Mouse (Mus musculus) hindbrain, embryonic 11.5 days (tissue): Measurements from ENCODE around the gene Pkdcc. TPM values are rescaled to one million over a fixed set of nuclear protein-coding genes. Genes with fewer than 3 reads are reported as not detected.

Source experiments
- ATAC-seq: fragments of 200-750 bp; cut with Nextera tagmentation; 2 replicates; pipeline ENCODE4 v1.8.0; 2017; ENCODE audit warnings: mild to moderate bottlenecking, moderate TSS enrichment, moderate library complexity; ENCODE audit not compliant: low FRiP score
- DNase-seq: peaks from one replicate; pipeline ENCODE4 v3.0.0-alpha.2; 2015; ENCODE audit warnings: low spot score
- H3K27ac ChIP-seq: fragments of 300-500 bp; sonication (generic); 2 replicates; pipeline ENCODE4 v1.5.1; 2014; ENCODE audit warnings: mild to moderate bottlenecking, low read depth, low read length
- H3K27me3 ChIP-seq: fragments of 300-500 bp; sonication (generic); 2 replicates; pipeline ENCODE4 v1.6.1; 2014; ENCODE audit warnings: mild to moderate bottlenecking, low read length, moderate library complexity, mixed read lengths; ENCODE audit not compliant: control insufficient read depth, insufficient read depth
- H3K36me3 ChIP-seq: fragments of 300-500 bp; sonication (generic); 2 replicates; pipeline ENCODE4 v1.6.1; 2014; ENCODE audit warnings: mild to moderate bottlenecking, low read length, moderate library complexity, mixed read lengths; ENCODE audit not compliant: control insufficient read depth, insufficient read depth
- H3K4me1 ChIP-seq: fragments of 300-500 bp; sonication (generic); replicated peaks from 2 replicates; pipeline ENCODE4 v1.6.1; 2014; ENCODE audit warnings: low read length, mixed read lengths; ENCODE audit not compliant: control insufficient read depth, insufficient read depth
- H3K4me2 ChIP-seq: fragments of 300-500 bp; sonication (generic); replicated peaks from 2 replicates; pipeline ENCODE4 v1.6.1; 2014; ENCODE audit warnings: mild to moderate bottlenecking, low read depth, low read length
- H3K4me3 ChIP-seq: fragments of 300-500 bp; sonication (generic); 2 replicates; pipeline ENCODE4 v1.5.1; 2014; ENCODE audit warnings: low read depth, low read length
- H3K9ac ChIP-seq: fragments of 300-500 bp; sonication (generic); 2 replicates; pipeline ENCODE4 v1.6.1; 2014; ENCODE audit warnings: low read depth, low read length
- H3K9me3 ChIP-seq: fragments of 300-500 bp; sonication (generic); 2 replicates; pipeline ENCODE4 v1.6.1; 2016; ENCODE audit warnings: low read length; ENCODE audit not compliant: control insufficient read depth
- WGBS: fragments of 180-500 bp; shearing (Covaris S2); extraction: QIAGEN DNeasy Blood & Tissue Kit; methylation state at CpG from one replicate; pipeline ENCODE4 v1.1.7; 2014; 5-methylcytosine and 5-hydroxymethylcytosine counted together
- polyA plus RNA-seq: library from polyadenylated mRNA; unstranded; fragments of >200 nt; fragmentation: Nextera tagmentation; extraction: Ambion mirVana; gene quantifications from 2 replicates; pipeline ENCODE4 v1.2.1, GENCODE M21; 2014

The Pkdcc gene
- 9.6 and 10.8 TPM in 2 replicates for polyA plus RNA-seq

GRCm38 (mm10) chr17:83214674-83215528 lies at the start of gene Pkdcc:
Gene Pkdcc, plus strand, starts transcription at chr17:83215292.
- no peaks in the 10 kb centered on the region for H3K9me3 ChIP-seq
- peak within 1 kb of the TSS; percentile 76 for H3K4me3 ChIP-seq
- peak within 1 kb of the TSS; percentile 90 for H3K27ac ChIP-seq
- H3K4me2 ChIP-seq, result peak within 1 kb of the TSS; percentile 89
- peak; percentile 87 for ATAC-seq
- H3K36me3 ChIP-seq, result no peaks in the 10 kb centered on the region
- H3K27me3 ChIP-seq, result peaks cover 2% of the 10 kb centered on the region; the same call in 1 of the 2 replicates
- DNase-seq, result peak; percentile 88
- peak within 1 kb of the TSS; percentile 92 for H3K9ac ChIP-seq
- under 1% methylated on average over 36 of the region's 105 CpGs for WGBS
- H3K4me1 ChIP-seq, result peaks cover 16% of the 10 kb centered on the region

- Histone ChIP-seq H3K9me3 (no peaks in the 10 kb centered on the region), H3K27ac (no peak overlapping the region), H3K27me3 (no peaks in the 10 kb centered on the region), H3K4me1 (0 out of 2 replicates have a peak, but pooled peaks cover 2% of the 10 kb centered on the region), H3K9ac (no peak overlapping the region), H3K36me3 (no peaks in the 10 kb centered on the region), H3K4me3 (no peak overlapping the region), H3K4me2 (no peak overlapping the region)
- ATAC-seq, result no peak
- 78% methylated on average over 5 of the region's 5 CpGs for WGBS
- DNase-seq, result no peak
These were observed 48.9 kb upstream of the Pkdcc start for GRCm38 (mm10) chr17:83166195-83166594.

GRCm38 (mm10) chr17:83176146-83176545 lies 38.9 kb upstream of the Pkdcc start:
- Histone ChIP-seq H3K9ac (no peak overlapping the region), H3K9me3 (no peaks in the 10 kb centered on the region), H3K4me3 (no peak overlapping the region), H3K27me3 (no peaks in the 10 kb centered on the region), H3K27ac (no peak overlapping the region), H3K36me3 (no peaks in the 10 kb centered on the region), H3K4me2 (no peak overlapping the region), H3K4me1 (0 out of 2 replicates have a peak, but pooled peaks cover 2% of the 10 kb centered on the region)
- ATAC-seq (no peak), DNase-seq (no peak)
- WGBS, result 85% methylated on average over 4 of the region's 4 CpGs

GRCm38 (mm10) chr17:83178483-83179150 lies 36.5 kb upstream of the Pkdcc start:
- ATAC-seq (no peak), DNase-seq (no peak)
- 42% methylated on average over 9 of the region's 9 CpGs for WGBS
- no peak overlapping the region for H3K9ac ChIP-seq
- H3K4me2 ChIP-seq, result no peak overlapping the region
- H3K9me3 ChIP-seq, result no peaks in the 10 kb centered on the region
- H3K27ac ChIP-seq, result no peak overlapping the region
- no peaks in the 10 kb centered on the region for H3K36me3 ChIP-seq
- H3K4me3 ChIP-seq, result no peak overlapping the region
- H3K4me1 ChIP-seq, result 0 out of 2 replicates have a peak, but pooled peaks cover 2% of the 10 kb centered on the region
- no peaks in the 10 kb centered on the region for H3K27me3 ChIP-seq

GRCm38 (mm10) chr17:83179151-83179531 lies 36.0 kb upstream of the Pkdcc start:
- H3K9me3 ChIP-seq, result no peaks in the 10 kb centered on the region
- H3K27me3 ChIP-seq, result no peaks in the 10 kb centered on the region
- DNase-seq (no peak), ATAC-seq (no peak)
- WGBS, result 28% methylated on average over 6 of the region's 6 CpGs
- H3K4me2 ChIP-seq, result no peak overlapping the region
- H3K4me1 ChIP-seq, result 0 out of 2 replicates have a peak, but pooled peaks cover 2% of the 10 kb centered on the region
- H3K4me3 ChIP-seq, result no peak overlapping the region
- H3K9ac ChIP-seq, result no peak overlapping the region
- no peak overlapping the region for H3K27ac ChIP-seq
- H3K36me3 ChIP-seq, result no peaks in the 10 kb centered on the region

GRCm38 (mm10) chr17:83179569-83179968 lies 35.5 kb upstream of the Pkdcc start:
- 0 out of 2 replicates have a peak, but pooled peaks have one; percentile 19 for ATAC-seq
- H3K27ac ChIP-seq, result no peak overlapping the region
- H3K4me1 ChIP-seq, result 0 out of 2 replicates have a peak, but pooled peaks cover 2% of the 10 kb centered on the region
- no peak for DNase-seq
- 64% methylated on average over 4 of the region's 4 CpGs for WGBS
- no peak overlapping the region for H3K4me3 ChIP-seq
- H3K9me3 ChIP-seq, result no peaks in the 10 kb centered on the region
- no peak overlapping the region for H3K9ac ChIP-seq
- no peaks in the 10 kb centered on the region for H3K36me3 ChIP-seq
- no peaks in the 10 kb centered on the region for H3K27me3 ChIP-seq
- no peak overlapping the region for H3K4me2 ChIP-seq

- 72% methylated on average over 7 of the region's 7 CpGs for WGBS
- no peak overlapping the region for H3K4me2 ChIP-seq
These were observed 34.0 kb upstream of the Pkdcc start for GRCm38 (mm10) chr17:83181086-83181485.

GRCm38 (mm10) chr17:83181592-83181991 lies 33.5 kb upstream of the Pkdcc start:
- no peak overlapping the region for H3K4me3 ChIP-seq

More at GRCm38 (mm10) chr17:83181086-83181485, 34.0 kb upstream of the Pkdcc start:
- DNase-seq (no peak), ATAC-seq (no peak)
- no peak overlapping the region for H3K27ac ChIP-seq
- no peak overlapping the region for H3K9ac ChIP-seq
- no peak overlapping the region for H3K4me3 ChIP-seq
- 0 out of 2 replicates have a peak, but pooled peaks cover 2% of the 10 kb centered on the region for H3K4me1 ChIP-seq
- no peaks in the 10 kb centered on the region for H3K9me3 ChIP-seq
- H3K36me3 ChIP-seq, result no peaks in the 10 kb centered on the region
- no peaks in the 10 kb centered on the region for H3K27me3 ChIP-seq

More at GRCm38 (mm10) chr17:83181592-83181991, 33.5 kb upstream of the Pkdcc start:
- Histone ChIP-seq H3K36me3 (no peaks in the 10 kb centered on the region), H3K27me3 (no peaks in the 10 kb centered on the region), H3K4me1 (0 out of 2 replicates have a peak, but pooled peaks cover 2% of the 10 kb centered on the region), H3K4me2 (no peak overlapping the region), H3K9me3 (no peaks in the 10 kb centered on the region), H3K9ac (no peak overlapping the region), H3K27ac (no peak overlapping the region)
- no peak for ATAC-seq
- WGBS, result 79% methylated on average over 7 of the region's 7 CpGs
- no peak for DNase-seq
